12 mouse cellular contexts compared by ENCODE assay signal in the genomic region with DNA sequence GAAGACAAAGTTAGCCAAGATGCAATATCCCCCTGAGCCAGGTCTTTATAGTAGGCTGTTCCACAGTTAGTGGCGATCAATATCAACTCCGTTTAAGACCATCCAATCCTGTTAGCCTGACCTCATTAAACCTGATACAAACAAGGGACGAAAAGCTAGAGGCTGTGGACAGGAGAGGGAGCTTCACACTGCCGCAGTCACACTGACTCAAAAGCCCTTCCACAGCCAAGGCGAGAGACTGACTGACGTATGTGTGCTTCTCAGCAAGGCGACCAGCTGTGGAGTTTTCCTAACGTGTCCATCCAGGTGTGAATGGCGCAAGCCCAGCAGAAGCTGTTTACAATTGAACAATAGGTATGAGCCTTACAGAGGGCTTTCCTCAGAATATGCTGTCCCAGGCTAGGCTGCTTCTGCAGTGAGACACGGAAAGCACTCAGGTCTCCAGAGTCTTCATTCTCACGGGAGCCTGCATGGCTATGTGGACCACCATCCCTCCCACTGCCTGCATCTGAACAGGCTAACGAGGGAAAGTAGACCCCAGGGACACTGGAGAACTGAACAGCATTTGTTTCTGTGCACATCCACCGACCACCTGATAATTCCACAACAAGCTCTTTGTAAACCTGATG.
"Had no signal": no experiment of that assay in that cellular context is flagged by ENCODE, and none has a peak within 500 bp of the region (broad histone marks: within the 10 kb centered on the region; RNA-seq: fewer than 3 reads in every experiment).

No protein-coding gene starts in this region.

- H3K36me3 ChIP-seq: limb, embryonic 13.5 days; midbrain, embryonic 13.5 days had no signal

- H3K4me3 ChIP-seq: layer of hippocampus, adult 2 months; limb, embryonic 13.5 days; midbrain, embryonic 13.5 days had no signal

- H3K4me2 ChIP-seq: limb, embryonic 13.5 days; midbrain, embryonic 13.5 days had no signal

- H3K27me3 ChIP-seq: limb, embryonic 13.5 days; midbrain, embryonic 13.5 days had no signal

- H3K4me1 ChIP-seq: limb, embryonic 13.5 days; midbrain, embryonic 13.5 days had no signal

- H3K27ac ChIP-seq: layer of hippocampus, adult 2 months; limb, embryonic 13.5 days; liver, embryonic 14.5 days; midbrain, embryonic 13.5 days; stomach, postnatal 0 days had no signal

- H3K9ac ChIP-seq: limb, embryonic 13.5 days; liver, embryonic 14.5 days; midbrain, embryonic 13.5 days had no signal

- H3K9me3 ChIP-seq: limb, embryonic 13.5 days; midbrain, embryonic 13.5 days had no signal

- ATAC-seq: midbrain, embryonic 13.5 days had no signal

- DNase-seq: kidney, adult 18-20 months; kidney, postnatal 10 days; kidney, postnatal 4 days; lung, adult 18-20 months; right cerebral cortex, adult 18-20 months; right cerebral cortex, postnatal 25 days; thymus, postnatal 4 days had no signal
